Mouse (Mus musculus) stomach, embryonic 14.5 days (tissue): ENCODE measurements around the gene Arl15. TPM values are rescaled to one million over a fixed set of nuclear protein-coding genes. Genes with fewer than 3 reads are reported as not detected.

ENCODE experiments used
- ATAC-seq: fragments of 200-750 bp; cut with Nextera tagmentation; 2 replicates; pipeline ENCODE4 v1.8.0; 2017; ENCODE audit warnings: low read depth, moderate TSS enrichment; ENCODE audit not compliant: insufficient number of reproducible peaks, insufficient read depth, low FRiP score
- H3K27ac ChIP-seq: fragments of 300-500 bp; sonication (generic); 2 replicates; pipeline ENCODE4 v1.5.1; 2014; ENCODE audit warnings: mild to moderate bottlenecking, low read length, moderate library complexity, mixed read lengths
- H3K27me3 ChIP-seq: fragments of 300-500 bp; sonication (generic); 2 replicates; pipeline ENCODE4 v1.6.1; 2014; ENCODE audit warnings: low read length, control low read depth, mixed read lengths; ENCODE audit not compliant: control insufficient read depth, insufficient read depth
- H3K36me3 ChIP-seq: fragments of 300-500 bp; sonication (generic); 2 replicates; pipeline ENCODE4 v1.6.1; 2014; ENCODE audit warnings: mild to moderate bottlenecking, control low read depth, low read length, moderate library complexity, mixed read lengths; ENCODE audit not compliant: control insufficient read depth, insufficient read depth
- H3K4me1 ChIP-seq: fragments of 300-500 bp; sonication (generic); 2 replicates; pipeline ENCODE4 v1.6.1; 2014; ENCODE audit warnings: low read length, control low read depth, mixed read lengths; ENCODE audit not compliant: control insufficient read depth, insufficient read depth
- H3K4me2 ChIP-seq: fragments of 300-500 bp; sonication (generic); replicated peaks from 2 replicates; pipeline ENCODE4 v1.6.1; 2014; ENCODE audit warnings: low read depth, low read length, control low read depth
- H3K4me3 ChIP-seq: fragments of 300-500 bp; sonication (generic); 2 replicates; pipeline ENCODE4 v1.5.1; 2014; ENCODE audit warnings: low read depth, low read length, control low read depth
- H3K9ac ChIP-seq: fragments of 300-500 bp; sonication (generic); replicated peaks from 2 replicates; pipeline ENCODE4 v1.6.1; 2014; ENCODE audit warnings: low read depth, mild to moderate bottlenecking, control low read depth, low read length, moderate library complexity, mixed read lengths
- H3K9me3 ChIP-seq: fragments of 300-500 bp; sonication (generic); 2 replicates; pipeline ENCODE4 v1.6.1; 2016; ENCODE audit warnings: low read depth, low read length, control low read depth; ENCODE audit not compliant: control insufficient read depth
- WGBS: fragments of 180-500 bp; shearing (Covaris S2); extraction: QIAGEN DNeasy Blood & Tissue Kit; methylation state at CpG from one replicate; pipeline ENCODE4 v1.1.7; 2014; 5-methylcytosine and 5-hydroxymethylcytosine counted together
- polyA plus RNA-seq: library from polyadenylated mRNA; unstranded; fragments of >200 nt; fragmentation: Nextera tagmentation; extraction: Ambion mirVana; gene quantifications from 2 replicates; pipeline ENCODE4 v1.2.1, GENCODE M21; 2014

Arl15 gene
- polyA plus RNA-seq, 1 experiment from 2014 or later: 12.0 TPM

DNA sequence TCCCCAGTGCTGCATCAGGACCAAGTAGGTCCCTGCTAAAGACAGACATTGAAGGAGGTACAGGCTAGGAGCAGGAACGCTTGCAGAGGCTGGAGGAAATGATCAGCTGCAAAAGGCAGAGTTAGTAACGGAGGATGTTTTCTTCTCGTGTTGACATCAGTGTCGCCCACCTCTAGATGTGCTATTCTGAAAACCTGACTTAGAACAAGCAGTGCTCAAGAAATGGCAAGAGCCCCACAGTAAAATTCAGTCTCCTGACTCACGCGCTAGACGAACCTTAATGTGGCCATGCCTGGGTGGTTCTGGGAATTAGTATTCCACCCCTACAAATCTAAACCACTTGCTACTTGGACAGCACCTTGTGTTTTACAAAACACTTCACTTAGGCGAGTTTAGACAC is 291.1 kb downstream of the Arl15 start:
- no peak for ATAC-seq
- no peaks in the 10 kb centered on the region for H3K36me3 ChIP-seq
- H3K9ac ChIP-seq: no peak overlapping the region
- no peaks in the 10 kb centered on the region for H3K9me3 ChIP-seq
- H3K27me3 ChIP-seq: no peaks in the 10 kb centered on the region
- no peak overlapping the region for H3K27ac ChIP-seq
- H3K4me1 ChIP-seq: no peaks in the 10 kb centered on the region
- H3K4me2 ChIP-seq: no peak overlapping the region
- no peak overlapping the region for H3K4me3 ChIP-seq
- 77% methylated on average over 8 of the region's 8 CpGs for WGBS

DNA sequence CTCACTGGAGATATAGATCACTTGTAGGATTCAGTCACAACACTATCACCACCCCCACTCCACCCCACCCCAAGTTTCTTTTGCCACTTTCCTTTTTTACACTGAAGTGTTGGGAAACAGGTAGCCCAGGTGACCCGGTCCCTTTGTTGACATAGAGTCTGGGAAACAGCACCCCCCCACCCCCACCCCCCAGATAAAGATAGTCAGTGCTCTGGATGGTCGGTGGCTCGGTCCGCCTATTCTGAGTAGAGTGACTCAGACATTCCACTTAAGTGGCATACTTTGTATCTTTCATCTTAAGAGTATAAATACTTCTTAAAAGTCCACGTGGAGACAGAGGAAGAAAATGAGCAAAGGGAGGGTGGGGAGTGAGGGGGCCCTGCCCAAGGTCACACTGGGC is 292.0 kb downstream of the Arl15 start:
- WGBS: 36% methylated on average over 5 of the region's 5 CpGs
- H3K4me3 ChIP-seq: no peak overlapping the region
- no peaks in the 10 kb centered on the region for H3K27me3 ChIP-seq
- H3K9ac ChIP-seq: no peak overlapping the region
- ATAC-seq: peak; percentile 14; the same call in 1 of the 2 replicates
- no peak overlapping the region for H3K27ac ChIP-seq
- H3K4me2 ChIP-seq: no peak overlapping the region
- H3K9me3 ChIP-seq: no peaks in the 10 kb centered on the region
- no peaks in the 10 kb centered on the region for H3K36me3 ChIP-seq
- no peaks in the 10 kb centered on the region for H3K4me1 ChIP-seq

DNA sequence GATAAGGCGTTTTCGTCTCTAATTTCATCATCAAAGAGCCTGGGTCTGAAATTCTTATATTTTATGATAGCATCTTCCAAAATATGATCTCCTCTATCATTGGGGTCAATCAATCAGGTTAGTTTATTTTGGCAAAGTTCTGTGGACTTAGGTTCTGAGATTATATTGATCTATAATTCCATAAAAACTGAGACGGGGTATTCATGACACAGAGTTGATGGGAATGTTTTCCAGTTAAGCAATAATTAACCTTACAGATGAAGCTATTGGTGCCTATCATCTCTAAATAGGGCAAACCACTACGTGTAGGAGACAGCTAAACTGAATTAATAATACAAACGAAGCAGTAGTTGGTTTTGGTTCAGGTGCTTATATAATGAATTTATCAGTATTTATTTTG is 292.5 kb downstream of the Arl15 start:
- no peak overlapping the region for H3K27ac ChIP-seq
- no peak overlapping the region for H3K4me3 ChIP-seq
- H3K4me2 ChIP-seq: no peak overlapping the region
- H3K27me3 ChIP-seq: no peaks in the 10 kb centered on the region
- no peaks in the 10 kb centered on the region for H3K36me3 ChIP-seq
- no peak overlapping the region for H3K9ac ChIP-seq
- H3K9me3 ChIP-seq: no peaks in the 10 kb centered on the region
- ATAC-seq: no peak
- WGBS: 80% methylated on average over 5 of the region's 5 CpGs
- no peaks in the 10 kb centered on the region for H3K4me1 ChIP-seq

DNA sequence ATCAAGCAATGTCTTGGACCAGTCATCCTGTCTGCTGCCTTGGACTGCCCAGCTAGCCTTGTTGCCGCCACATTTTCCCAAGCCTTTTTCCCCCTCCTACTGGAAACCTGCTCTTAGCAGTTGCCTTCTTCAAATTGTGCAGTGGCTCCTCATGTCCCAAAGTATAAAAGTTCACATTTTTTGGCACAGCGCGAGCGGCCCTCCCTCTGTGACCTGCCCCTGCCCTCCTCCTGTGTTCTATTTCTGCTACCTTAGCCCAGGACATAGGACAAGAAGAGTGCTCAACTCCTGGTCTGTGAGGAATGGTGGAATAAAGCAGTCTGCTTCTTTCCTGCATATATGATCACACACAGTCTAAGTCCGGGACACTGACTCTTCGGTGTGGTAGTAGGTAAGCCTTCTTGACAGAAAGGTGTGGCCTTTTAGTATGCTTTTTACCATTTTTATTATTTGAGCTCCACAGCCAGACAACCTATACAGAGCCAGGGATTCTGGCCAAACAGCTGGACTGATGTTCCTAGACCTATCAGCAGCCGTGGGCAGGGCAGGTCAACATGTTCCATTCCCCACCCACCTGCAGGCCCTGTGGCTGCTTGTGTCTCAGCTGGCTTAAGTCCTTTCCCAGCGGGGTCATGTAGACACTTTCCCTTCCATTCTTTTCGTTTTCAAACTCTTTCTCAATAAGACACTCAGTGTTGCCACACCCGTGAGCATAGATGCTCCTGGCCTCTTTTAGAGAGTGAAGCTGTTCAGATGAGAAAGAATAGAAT is 293.6 kb downstream of the Arl15 start:
- ATAC-seq: no peak
- H3K27ac ChIP-seq: no peak overlapping the region
- no peaks in the 10 kb centered on the region for H3K27me3 ChIP-seq
- no peaks in the 10 kb centered on the region for H3K4me1 ChIP-seq
- H3K9me3 ChIP-seq: no peaks in the 10 kb centered on the region
- H3K4me3 ChIP-seq: no peak overlapping the region
- H3K9ac ChIP-seq: no peak overlapping the region
- no peaks in the 10 kb centered on the region for H3K36me3 ChIP-seq
- H3K4me2 ChIP-seq: no peak overlapping the region
- 89% methylated on average over 10 of the region's 10 CpGs for WGBS

DNA sequence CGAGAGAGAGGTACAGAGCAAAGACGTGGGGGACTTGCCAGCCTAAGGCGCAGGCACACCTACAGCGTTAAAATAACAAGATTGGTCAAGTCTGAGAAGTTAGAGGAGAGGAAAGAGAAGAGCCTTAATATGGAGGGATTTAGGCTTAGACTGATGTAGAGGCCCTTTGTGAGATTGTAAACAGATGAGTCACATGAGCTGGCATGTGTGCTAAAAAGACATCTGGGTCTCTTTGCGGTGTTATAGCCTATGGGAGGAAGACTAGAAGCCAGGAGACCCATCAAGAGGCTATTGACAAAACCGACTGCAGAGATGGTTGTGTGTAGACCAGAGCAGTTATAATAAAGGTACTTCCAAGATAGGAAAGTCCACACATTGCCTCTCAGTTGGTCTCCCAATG is 296.5 kb downstream of the Arl15 start:
- no peaks in the 10 kb centered on the region for H3K4me1 ChIP-seq
- H3K9me3 ChIP-seq: no peaks in the 10 kb centered on the region
- H3K4me2 ChIP-seq: no peak overlapping the region
- H3K36me3 ChIP-seq: no peaks in the 10 kb centered on the region
- H3K4me3 ChIP-seq: no peak overlapping the region
- no peak overlapping the region for H3K9ac ChIP-seq
- H3K27ac ChIP-seq: no peak overlapping the region
- 88% methylated on average over 6 of the region's 6 CpGs for WGBS
- no peaks in the 10 kb centered on the region for H3K27me3 ChIP-seq
- no peak for ATAC-seq

DNA sequence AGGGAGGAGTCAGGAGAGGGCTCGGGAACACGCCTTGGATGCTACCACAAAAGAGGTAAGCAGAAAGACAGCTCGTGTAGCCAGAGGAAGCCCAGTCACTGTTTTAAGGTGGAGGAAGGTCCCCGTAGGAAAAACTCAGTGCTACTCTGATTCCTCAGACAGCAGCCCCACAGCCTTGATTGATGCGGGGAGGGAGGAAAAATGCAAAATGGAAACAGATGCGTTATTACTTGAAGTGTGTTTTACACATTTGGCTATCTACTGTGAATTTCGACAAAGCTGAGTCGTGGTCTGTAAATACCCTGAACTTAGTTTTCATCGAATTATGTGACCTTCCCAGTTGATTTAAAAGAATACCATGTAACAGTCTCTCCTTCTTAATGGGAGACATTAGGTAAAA is 296.9 kb downstream of the Arl15 start:
- ATAC-seq: no peak
- no peaks in the 10 kb centered on the region for H3K4me1 ChIP-seq
- H3K4me2 ChIP-seq: no peak overlapping the region
- no peaks in the 10 kb centered on the region for H3K9me3 ChIP-seq
- 64% methylated on average over 9 of the region's 9 CpGs for WGBS
- H3K27ac ChIP-seq: no peak overlapping the region
- no peaks in the 10 kb centered on the region for H3K36me3 ChIP-seq
- no peak overlapping the region for H3K9ac ChIP-seq
- H3K27me3 ChIP-seq: no peaks in the 10 kb centered on the region
- H3K4me3 ChIP-seq: no peak overlapping the region

DNA sequence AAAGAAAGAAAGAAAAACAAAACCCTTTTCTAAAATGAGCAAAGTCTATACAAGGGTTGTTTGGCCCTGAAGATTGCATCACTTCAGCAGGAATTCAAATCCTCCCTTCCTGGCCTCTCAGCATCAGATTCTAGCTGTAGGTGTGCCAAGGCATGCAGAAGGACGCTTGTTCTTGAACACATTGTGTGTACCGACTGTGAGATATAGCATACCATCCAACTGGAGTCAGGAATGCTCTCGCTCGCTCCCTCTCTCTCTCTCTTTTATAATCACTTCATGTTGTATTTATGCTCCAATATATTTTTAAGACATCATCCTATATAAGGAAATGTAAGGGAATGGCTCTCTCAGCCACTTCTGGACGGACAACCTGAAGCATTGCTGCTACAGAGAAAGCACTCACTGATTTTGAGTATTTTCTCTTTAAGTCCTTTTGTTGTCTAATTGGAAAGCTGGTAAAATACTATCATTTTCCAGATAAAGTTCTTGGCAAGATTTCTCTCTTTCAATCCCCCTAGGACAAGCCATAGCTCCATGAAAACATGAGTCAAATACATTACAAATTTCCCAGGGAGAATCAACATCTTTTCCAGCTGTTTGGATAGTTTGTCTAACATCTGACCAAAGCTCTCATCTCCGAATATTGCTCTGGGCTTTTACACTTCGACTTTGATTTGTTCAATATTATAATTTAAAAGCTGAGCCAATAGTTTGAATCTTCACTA is 300.0 kb downstream of the Arl15 start:
- Histone ChIP-seq H3K36me3 (no peaks in the 10 kb centered on the region), H3K27ac (no peak overlapping the region; the same call in 1 of the 2 replicates), H3K4me1 (no peaks in the 10 kb centered on the region), H3K4me2 (no peak overlapping the region), H3K4me3 (no peak overlapping the region), H3K9me3 (no peaks in the 10 kb centered on the region), H3K27me3 (no peaks in the 10 kb centered on the region), H3K9ac (no peak overlapping the region)
- no peak; the same call in 1 of the 2 replicates for ATAC-seq
- WGBS: 70% methylated on average over 7 of the region's 7 CpGs

DNA sequence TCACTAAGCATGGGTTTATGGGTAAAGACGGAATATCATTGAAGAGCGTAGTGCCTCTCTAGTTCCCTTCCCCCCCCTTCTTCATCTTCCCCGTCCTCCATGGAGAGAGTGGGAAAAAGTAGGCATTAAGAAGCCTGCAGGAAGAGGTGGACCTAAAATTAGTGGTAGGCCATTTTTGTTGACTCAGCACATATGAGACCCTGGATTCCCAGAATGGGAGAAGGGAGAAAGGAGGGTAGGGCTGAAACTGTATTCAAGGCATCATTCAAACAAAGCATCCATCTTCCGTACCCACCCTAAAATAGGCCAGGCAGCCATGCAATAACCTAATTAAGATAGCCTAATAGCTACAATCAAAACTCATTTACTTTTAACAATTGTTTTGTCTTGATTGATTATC is 301.1 kb downstream of the Arl15 start:
- no peaks in the 10 kb centered on the region for H3K27me3 ChIP-seq
- H3K4me3 ChIP-seq: no peak overlapping the region
- no peak overlapping the region for H3K4me2 ChIP-seq
- no peaks in the 10 kb centered on the region for H3K4me1 ChIP-seq
- no peaks in the 10 kb centered on the region for H3K9me3 ChIP-seq
- no peak overlapping the region for H3K27ac ChIP-seq
- ATAC-seq: no peak
- no peak overlapping the region for H3K9ac ChIP-seq
- 96% methylated on average over 4 of the region's 4 CpGs for WGBS
- H3K36me3 ChIP-seq: no peaks in the 10 kb centered on the region
